Mouse (Mus musculus) heart, postnatal 25 days (tissue): ENCODE results near the gene Nectin2. TPM values are rescaled to one million over a fixed set of nuclear protein-coding genes. Genes with fewer than 3 reads are reported as not detected.
"Not testable (repeated sequence)": the region's sequence is repeated elsewhere in the genome, so short reads cannot be mapped to it uniquely, and the experiment has no call there.

ENCODE experiments used
- DNase-seq: peaks from one replicate; pipeline ENCODE4 v3.0.0; 2022; ENCODE audit warnings: low spot score
- intact Hi-C: fragments of 180-260 bp; cut with DNase I; formaldehyde crosslinking; loops from one replicate; pipeline ENCODE4 v1.15.1; 2025
- total RNA-seq, 2 experiments: library from RNA; stranded (reverse); gene quantifications; 2 replicates each; pipeline ENCODE4 v1.2.3; 2021

The Nectin2 gene
- total RNA-seq, 2 experiments from 2014 or later: 31.1 to 31.9 TPM

DNA sequence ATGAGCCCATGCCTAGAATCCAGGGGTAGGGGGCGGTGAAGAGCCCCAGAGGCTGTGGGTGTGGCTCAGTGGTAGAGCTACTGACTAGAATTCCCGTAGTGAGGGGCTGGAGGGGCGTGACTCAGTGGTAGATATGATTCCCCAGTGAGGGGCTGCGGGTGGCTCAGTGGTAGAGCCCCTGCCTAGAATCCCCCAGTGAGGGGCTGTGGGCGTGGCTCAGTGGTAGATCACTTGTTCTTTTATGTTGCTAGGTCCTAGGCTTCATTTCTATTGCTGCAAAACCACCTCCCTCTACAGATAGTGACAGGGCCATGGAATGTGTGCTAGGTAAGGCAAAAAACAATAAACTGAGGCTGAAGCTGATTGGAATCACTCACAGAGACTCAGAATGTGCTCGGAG is 54.4 kb downstream of the Nectin2 start:
- intact Hi-C loops: no loop called here
- no peak for DNase-seq

DNA sequence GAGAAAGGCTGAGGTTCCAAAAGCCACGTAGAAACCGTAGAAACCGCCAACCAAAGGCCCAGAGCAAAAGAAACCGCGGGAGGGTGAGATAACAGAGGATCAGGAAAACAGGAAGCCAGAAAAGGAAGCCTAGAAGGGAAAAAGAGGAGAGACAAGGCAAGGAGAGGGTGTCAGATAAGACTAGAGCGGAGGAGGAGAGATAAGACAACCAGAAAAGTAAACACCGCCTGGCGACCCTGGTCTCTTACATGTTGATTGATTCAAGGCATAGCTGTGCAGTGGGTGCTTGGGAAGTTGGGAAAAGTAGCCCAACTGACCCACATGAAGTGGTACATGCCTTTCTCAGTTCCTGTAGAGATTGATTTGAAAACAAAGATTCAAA is 55.1 kb downstream of the Nectin2 start:
- no peak for DNase-seq
- intact Hi-C loops: no loop called here

DNA sequence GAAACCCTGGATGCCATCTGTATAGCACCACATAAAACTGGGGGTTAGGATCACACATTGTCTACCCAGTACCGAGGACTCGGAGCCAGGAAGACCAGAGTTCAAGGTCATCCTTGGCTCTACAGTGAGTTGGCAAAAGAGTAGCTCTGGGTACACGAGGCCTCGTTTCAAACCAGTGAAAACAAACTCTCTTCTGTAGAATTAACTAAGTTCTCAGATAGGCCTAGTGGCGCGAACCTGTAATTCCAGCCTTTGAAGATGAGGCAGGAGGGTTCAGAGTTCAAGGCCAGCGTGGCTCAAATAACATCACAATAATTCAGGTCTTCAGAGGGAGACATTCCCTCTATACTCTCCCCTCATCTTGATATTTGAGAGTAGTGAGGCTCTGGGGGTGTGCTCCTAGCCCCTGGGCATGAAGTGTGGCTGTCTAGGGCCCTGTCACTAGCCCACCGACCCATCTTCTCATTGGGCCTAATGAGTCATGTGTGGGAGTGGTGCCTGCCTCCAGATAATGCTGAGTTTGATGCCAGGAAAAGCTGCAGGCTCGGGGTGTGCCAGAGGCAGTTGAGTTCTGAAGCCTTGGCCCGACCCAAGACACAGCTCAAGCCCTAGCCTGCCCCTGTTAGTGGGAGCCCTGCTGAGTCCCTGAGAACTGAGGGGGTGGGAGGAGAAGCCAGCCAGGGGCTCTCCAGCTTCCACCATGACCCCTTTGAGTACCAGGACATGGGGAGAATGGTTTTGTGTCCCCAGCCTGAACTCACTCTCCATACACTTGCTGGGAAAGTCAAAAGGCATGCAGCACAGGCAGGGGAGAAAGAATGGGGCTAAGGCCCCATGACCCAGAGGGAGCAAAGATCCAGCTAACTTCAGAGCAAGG is 55.7 kb downstream of the Nectin2 start:
- DNase-seq: no peak

GRCm38 (mm10) chr7:19693421-19693820 is 56.9 kb downstream of the Nectin2 start:
- peak; percentile 61 for DNase-seq

More for the DNA sequence above, 55.7 kb downstream of the Nectin2 start:
- intact Hi-C loops: no loop called here

DNA sequence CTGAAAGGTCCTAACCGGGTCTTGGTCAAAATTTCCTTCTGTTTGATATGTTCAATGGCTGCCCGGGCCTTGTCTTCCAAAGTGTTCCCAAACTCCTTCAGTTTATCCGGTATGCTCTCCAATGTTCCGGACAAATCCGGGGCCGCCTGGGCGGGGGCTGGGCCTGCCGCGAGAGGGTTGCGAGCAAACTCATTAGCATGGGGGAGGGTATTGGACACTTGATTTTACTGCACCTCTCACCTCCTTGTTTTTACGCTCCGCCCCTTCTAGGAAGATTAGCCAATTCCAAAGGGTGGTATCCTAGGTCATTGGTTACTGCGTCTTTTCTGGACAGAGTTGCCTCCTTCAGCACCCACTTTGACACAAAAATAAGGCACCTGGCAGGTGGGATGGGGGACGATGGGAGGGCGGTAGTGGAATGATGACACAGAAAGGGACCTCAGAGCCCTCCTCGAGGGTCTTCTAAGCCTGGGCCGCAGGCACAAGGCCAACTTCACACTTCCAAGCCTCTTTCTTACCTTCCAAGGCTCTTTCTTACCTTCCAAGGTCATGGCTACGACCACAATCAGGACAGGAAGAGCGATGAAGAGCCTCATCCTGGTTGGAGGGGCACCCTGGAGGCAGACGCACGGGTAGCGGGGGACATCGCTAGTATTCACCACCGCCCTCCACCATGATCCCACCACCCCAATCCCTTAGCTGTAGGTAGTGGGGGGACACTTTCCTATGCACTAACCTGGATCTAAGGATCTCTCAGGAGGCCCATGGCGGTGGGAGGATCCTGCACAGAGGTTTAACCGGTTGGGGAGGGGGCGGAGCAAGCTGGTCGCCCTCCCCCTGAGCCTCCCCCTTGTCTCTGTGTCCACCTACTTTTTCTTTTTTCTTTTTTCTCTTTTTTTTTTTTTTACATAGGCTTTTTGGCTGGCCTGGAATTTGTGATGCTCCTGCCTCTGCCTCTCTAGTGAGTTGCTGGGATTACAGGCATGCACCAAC is 58.1 kb downstream of the Nectin2 start, which contains the start of gene Apoc1:
Apoc1 (minus strand) TSS at position 788 of the 993 bp plus-strand sequence.
- DNase-seq: no peak
- intact Hi-C loops: no loop called here

More at GRCm38 (mm10) chr7:19693421-19693820, 56.9 kb downstream of the Nectin2 start:
- intact Hi-C loops: no loop called here

GRCm38 (mm10) chr7:19691434-19691833 is 58.8 kb downstream of the Nectin2 start:
- DNase-seq: no peak
- intact Hi-C loops: no loop called here

DNA sequence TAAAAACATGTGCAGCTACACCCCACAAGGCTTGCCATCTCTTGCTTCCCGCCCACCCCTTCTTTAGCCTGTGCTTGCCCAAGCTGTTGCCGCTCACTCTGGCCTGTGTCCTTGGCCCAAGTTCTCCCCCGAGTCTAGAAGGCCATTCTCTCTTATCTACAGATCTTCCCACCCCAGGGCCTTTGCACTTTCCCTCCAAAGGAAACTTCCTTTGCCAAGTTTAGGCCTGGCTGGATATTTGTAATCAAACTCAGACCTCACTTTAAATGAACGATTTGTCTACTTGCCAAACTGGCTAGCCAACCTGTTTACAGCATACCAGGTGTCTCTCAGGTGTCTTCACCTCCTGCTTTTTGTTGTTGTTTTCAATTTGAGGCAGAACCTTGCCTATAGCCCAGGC is 59.4 kb downstream of the Nectin2 start:
- DNase-seq: no peak

GRCm38 (mm10) chr7:19688611-19689010 is 61.7 kb downstream of the Nectin2 start:
- DNase-seq: no peak
- intact Hi-C loops: no loop called here

More for the DNA sequence above, 59.4 kb downstream of the Nectin2 start:
- intact Hi-C loops: no loop called here

DNA sequence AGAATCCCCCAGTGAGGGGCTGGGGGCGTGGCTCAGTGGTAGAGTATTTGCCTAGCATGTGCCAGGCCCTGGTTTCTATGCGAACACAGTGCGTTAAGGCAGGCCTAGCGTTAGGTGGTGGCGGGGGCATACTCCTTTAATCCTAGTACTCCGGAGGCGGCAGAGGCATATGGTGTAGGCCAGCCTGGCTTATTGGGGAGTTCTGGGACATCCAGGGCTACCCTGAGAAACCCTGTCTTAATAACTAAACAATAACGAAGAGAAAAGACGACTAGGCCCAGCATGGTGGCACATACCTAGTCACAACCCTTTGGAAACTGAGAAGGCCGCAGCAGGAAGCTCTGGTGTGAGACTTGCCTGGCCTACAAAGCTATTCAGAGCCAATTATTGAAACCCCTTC is 62.2 kb downstream of the Nectin2 start:
- intact Hi-C loops: no loop called here
- DNase-seq: no peak

DNA sequence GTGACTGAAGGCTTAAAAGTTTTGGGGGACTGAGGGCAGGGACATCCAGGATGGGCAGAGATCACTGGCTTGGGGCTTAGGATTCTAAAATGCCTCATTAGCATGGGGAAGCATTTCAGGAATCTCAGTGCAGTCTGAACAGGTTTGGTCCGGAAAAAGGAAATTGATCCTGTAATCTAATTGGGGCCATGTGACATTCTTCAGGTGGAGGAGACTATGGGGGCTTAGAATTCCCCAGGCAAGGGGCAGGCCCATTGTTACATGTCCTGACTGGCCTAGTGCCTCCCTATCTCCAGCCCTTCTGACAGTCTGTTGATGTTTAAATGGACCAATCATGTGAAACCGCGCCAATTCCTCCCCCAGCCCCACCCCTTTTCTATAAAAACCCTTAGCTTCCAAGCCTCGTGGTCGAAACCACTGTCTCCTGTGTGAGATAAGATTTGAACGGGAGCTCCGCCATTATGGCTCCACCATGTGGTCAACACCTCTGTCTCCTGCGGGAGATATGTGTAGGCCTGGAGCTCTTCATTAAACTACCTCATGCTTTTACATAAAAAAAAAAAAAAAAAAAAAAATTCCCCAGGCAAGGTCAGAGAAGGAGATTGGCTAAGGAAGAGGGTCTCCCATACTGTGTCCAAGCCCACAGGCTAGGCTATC is 63.2 kb downstream of the Nectin2 start:
- intact Hi-C loops, DNase-seq: not testable (repeated sequence)

GRCm38 (mm10) chr7:19686521-19686920 is 63.8 kb downstream of the Nectin2 start:
- intact Hi-C loops: no loop called here
- DNase-seq: no peak

GRCm38 (mm10) chr7:19685374-19685773 is 64.9 kb downstream of the Nectin2 start:
- no peak for DNase-seq
- intact Hi-C loops: no loop called here

DNA sequence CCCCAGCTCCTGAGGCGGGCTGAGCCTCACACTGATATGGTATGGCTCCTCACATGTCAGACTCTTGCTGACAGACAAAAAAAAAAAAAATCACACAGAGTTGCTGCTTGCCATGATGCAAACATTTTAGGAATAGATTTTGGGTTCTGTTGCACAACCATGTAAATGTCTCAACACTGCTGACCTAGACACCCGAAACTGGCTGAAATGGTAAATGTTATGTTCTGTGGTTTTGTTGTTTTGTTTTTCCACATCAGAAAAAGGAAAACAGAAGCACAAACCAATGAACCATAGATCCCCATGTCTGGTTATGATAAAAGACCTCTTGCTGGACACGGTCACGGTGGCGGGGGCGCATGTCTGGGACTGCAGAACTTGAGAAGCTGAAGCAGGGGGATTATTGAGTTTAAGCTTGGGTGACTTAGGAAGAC is 66.5 kb downstream of the Nectin2 start:
- DNase-seq: no peak
- intact Hi-C loops: no loop called here

DNA sequence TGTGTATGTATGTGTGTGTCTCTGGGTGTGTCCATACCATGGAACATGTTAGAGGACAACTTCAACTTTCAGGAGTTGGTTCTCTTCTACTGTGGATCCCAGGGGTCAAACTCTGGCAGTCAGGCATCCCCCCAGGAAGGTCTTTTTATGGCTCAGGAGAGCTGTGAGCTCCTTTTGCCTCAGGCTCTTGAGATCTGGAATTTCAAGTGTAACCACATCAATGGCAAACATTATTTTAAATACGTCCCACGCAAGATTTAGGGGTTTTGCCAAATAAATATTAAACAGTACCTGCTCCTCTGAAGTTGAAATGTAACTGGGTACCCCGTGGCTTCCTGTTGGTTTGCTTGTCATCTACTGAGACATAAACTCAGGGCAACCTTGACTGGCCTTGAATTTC is 67.3 kb downstream of the Nectin2 start:
- intact Hi-C loops: no loop called here
- no peak for DNase-seq

- DNase-seq: no peak
Measured at GRCm38 (mm10) chr7:19681202-19681694, 69.0 kb downstream of the Nectin2 start, which contains the start of the genes Gm44805 and Apoc4. Gene Gm44805 (minus strand): TSS chr7:19681423. Gene Apoc4 (minus strand): TSS chr7:19681479.

GRCm38 (mm10) chr7:19680702-19681101 is 69.6 kb downstream of the Nectin2 start:
- intact Hi-C loops: no loop called here
- no peak for DNase-seq

More at GRCm38 (mm10) chr7:19681202-19681694, 69.0 kb downstream of the Nectin2 start, which contains the start of the genes Gm44805 and Apoc4:
- intact Hi-C loops: no loop called here

DNA sequence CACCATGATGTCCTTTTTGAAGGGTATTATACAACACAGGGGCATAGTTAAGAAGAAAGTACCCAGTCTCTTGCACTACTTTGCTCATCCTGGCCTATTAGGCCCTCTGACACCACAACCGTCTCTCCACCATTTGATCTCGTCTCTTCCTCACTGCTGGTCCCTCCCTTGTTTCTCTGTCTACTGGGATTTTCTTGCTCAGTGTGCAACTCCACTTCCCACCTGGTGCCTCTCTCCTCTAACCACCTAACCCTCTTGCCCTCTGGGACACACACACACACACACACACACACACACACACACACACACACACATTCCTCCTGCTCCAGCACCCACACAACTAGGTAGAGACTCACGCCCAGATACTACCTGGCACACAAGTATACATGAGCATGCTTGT is 71.4 kb downstream of the Nectin2 start:
- intact Hi-C loops: no loop called here
- DNase-seq: no peak

GRCm38 (mm10) chr7:19677872-19678271 is 72.4 kb downstream of the Nectin2 start, which contains the start of gene Apoc2:
Gene Apoc2 (minus strand): TSS chr7:19677941.
- no peak for DNase-seq
- intact Hi-C loops: no loop called here

- intact Hi-C loops: no loop called here
- DNase-seq: no peak
Measured at GRCm38 (mm10) chr7:19676662-19677061, 73.6 kb downstream of the Nectin2 start.
